In the genomic region with DNA sequence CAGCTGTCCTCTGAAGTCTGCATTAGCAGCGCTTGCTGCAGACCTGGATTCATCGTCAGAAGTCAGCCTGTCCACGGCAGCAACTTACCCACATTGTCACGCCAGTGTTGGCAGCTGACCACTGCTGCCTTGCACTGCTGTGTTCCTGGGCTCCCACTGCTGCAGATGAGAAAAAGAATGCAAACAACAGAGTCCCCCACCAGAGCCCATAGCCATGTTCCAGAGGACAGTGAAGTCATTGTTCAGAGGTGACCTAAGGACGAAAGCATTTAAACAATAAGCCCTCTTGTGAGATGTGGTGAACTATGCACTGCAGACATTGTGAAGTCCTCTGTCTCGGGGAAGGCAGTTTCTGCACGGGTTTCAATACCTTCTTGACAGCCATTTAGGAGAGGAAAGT, we compare ENCODE assay signal across 8 mouse cellular contexts.
DNase-seq lines count a peak whose midpoint lies in the region; ATAC-seq lines count a peak whose summit lies in the region.

No protein-coding gene starts in this region.

- no peak overlapping the region for H3K9ac ChIP-seq in limb, embryonic 15.5 days
- no peak overlapping the region for H3K9ac ChIP-seq in liver, embryonic 11.5 days (ENCODE audit: low read depth, low read length)

- no peaks in the 10 kb centered on the region for H3K27me3 ChIP-seq in heart, embryonic 10.5 days (ENCODE audit: insufficient read depth, poor library complexity, severe bottlenecking)
- no peaks in the 10 kb centered on the region for H3K27me3 ChIP-seq in limb, embryonic 15.5 days
- H3K27me3 ChIP-seq in liver, embryonic 11.5 days (replicated peaks; ENCODE audit: control insufficient read depth, insufficient read depth, low read length), result no peaks in the 10 kb centered on the region

- no peak for ATAC-seq in limb, embryonic 15.5 days (ENCODE audit: insufficient number of reproducible peaks, low FRiP score, low TSS enrichment, low read depth)
- ATAC-seq in liver, embryonic 11.5 days (replicated peaks; ENCODE audit: low FRiP score), result no peak
- ATAC-seq in granulocyte monocyte progenitor cell, adult 5-6 weeks (replicated peaks; ENCODE audit: poor library complexity, severe bottlenecking), result no peak

- H3K9me3 ChIP-seq in heart, embryonic 10.5 days, result no peaks in the 10 kb centered on the region
- H3K9me3 ChIP-seq in limb, embryonic 15.5 days, result no peaks in the 10 kb centered on the region
- H3K9me3 ChIP-seq in liver, embryonic 11.5 days (ENCODE audit: control insufficient read depth, low read length), result no peaks in the 10 kb centered on the region

- no peaks in the 10 kb centered on the region for H3K36me3 ChIP-seq in heart, embryonic 10.5 days
- no peaks in the 10 kb centered on the region for H3K36me3 ChIP-seq in limb, embryonic 15.5 days
- H3K36me3 ChIP-seq in liver, embryonic 11.5 days (ENCODE audit: control insufficient read depth, insufficient read depth, low read length), result no peaks in the 10 kb centered on the region

- no peak for DNase-seq in heart, embryonic 10.5 days (ENCODE audit: low spot score)
- DNase-seq in heart, postnatal 25 days (ENCODE audit: low spot score), result no peak
- DNase-seq in embryo, embryonic 10 days (ENCODE audit: low spot score), result peak; percentile 58
- DNase-seq in heart, postnatal 4 days, result peak; percentile 29
- DNase-seq in liver, embryonic 11.5 days (ENCODE audit: low spot score), result no peak
- no peak for DNase-seq in spleen, adult 12 weeks (ENCODE audit: low spot score)

- peaks cover 40% of the 10 kb centered on the region for H3K4me1 ChIP-seq in heart, embryonic 10.5 days
- peaks cover 8% of the 10 kb centered on the region; the same call in 1 of the 2 replicates for H3K4me1 ChIP-seq in limb, embryonic 15.5 days
- no peaks in the 10 kb centered on the region for H3K4me1 ChIP-seq in liver, embryonic 11.5 days (replicated peaks; ENCODE audit: control insufficient read depth, insufficient read depth, low read length)

- H3K4me3 ChIP-seq in heart, embryonic 10.5 days, result peak overlapping the region; percentile 22; the same call in 1 of the 2 replicates
- H3K4me3 ChIP-seq in limb, embryonic 15.5 days, result no peak overlapping the region
- no peak overlapping the region for H3K4me3 ChIP-seq in liver, embryonic 11.5 days (ENCODE audit: low read depth, low read length)

- 0 out of 2 replicates have a peak overlapping the region, but pooled peaks have one; percentile 4 for H3K4me2 ChIP-seq in limb, embryonic 15.5 days
- H3K4me2 ChIP-seq in liver, embryonic 11.5 days, result no peak overlapping the region

- intact Hi-C loops in heart, postnatal 25 days (cut with DNase I), result no loop called here

- WGBS in heart, embryonic 10.5 days, result 31% methylated on average over 7 of the region's 7 CpGs
- 53% methylated on average over 7 of the region's 7 CpGs for WGBS in limb, embryonic 15.5 days
- WGBS in liver, embryonic 11.5 days, result 66% methylated on average over 7 of the region's 7 CpGs

- peak overlapping the region; percentile 75; the same call in 1 of the 2 replicates for H3K27ac ChIP-seq in heart, embryonic 10.5 days
- H3K27ac ChIP-seq in limb, embryonic 15.5 days, result no peak overlapping the region
- no peak overlapping the region for H3K27ac ChIP-seq in liver, embryonic 11.5 days (ENCODE audit: low read depth, low read length)

Comparison
In these comparisons a context has a peak if more than half of its experiments do, and no peak if none do; other contexts are left out.
1. DNase-seq: peak in embryo, embryonic 10 days (single experiment) and heart, postnatal 4 days (single experiment); none in heart, embryonic 10.5 days (single experiment), heart, postnatal 25 days (single experiment), liver, embryonic 11.5 days (single experiment) and spleen, adult 12 weeks (single experiment).